Mouse (Mus musculus) gastrocnemius, postnatal 14 days (tissue): ENCODE measurements around the gene Anxa5. TPM values are rescaled to one million over a fixed set of nuclear protein-coding genes. Genes with fewer than 3 reads are reported as not detected.

ENCODE experiments used
- DNase-seq: peaks from one replicate; pipeline ENCODE4 v3.0.0; 2021; ENCODE audit warnings: mixed read lengths
- intact Hi-C: fragments of 180-260 bp; cut with DNase I; formaldehyde crosslinking; loops from one replicate; pipeline ENCODE4 v1.15.1; 2025; ENCODE audit warnings: low total_unique reads
- total RNA-seq, 2 experiments: library from RNA; stranded (reverse); gene quantifications; 2 replicates each; pipeline ENCODE4 v1.2.3; 2021

Gene Anxa5
- total RNA-seq, 2 experiments from 2014 or later: 80.6 to 104 TPM

DNA sequence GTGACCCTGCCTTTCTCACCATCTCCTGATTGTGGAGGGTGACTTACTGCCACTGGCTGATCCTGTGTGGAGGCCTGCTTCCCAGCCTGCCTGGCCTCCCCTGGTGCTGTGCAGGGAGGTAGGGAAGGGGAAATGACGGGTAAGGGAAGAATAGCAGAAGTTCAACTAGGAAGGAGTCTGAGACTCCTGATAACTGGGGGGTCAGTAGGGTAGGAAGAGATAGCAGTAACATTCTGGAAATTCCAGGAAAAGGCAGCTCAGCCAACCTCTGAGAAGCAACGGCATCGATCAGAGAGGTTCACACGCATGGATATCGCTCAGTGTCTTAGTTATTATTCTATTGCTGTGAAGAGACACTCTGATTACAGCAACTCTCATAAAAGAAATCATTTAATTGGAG lies 15.8 kb upstream of the Anxa5 start:
- intact Hi-C loops: no loop called here
- no peak for DNase-seq

DNA sequence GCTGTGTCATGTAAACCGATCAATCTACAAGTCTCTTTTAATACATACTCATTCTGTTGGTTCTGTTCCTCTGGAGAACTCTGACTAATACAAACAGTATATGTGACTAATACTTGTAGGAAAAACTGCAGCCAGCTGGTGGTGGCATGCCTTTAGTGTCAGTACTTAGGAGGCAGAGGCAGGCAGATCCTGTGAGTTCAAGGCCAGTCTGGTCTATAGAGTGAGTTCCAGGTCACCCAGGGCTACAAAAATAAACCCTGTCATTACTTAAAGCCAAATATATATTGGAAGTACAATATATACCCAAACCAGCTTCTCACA lies 13.9 kb upstream of the Anxa5 start:
- intact Hi-C loops: no loop called here
- no peak for DNase-seq

DNA sequence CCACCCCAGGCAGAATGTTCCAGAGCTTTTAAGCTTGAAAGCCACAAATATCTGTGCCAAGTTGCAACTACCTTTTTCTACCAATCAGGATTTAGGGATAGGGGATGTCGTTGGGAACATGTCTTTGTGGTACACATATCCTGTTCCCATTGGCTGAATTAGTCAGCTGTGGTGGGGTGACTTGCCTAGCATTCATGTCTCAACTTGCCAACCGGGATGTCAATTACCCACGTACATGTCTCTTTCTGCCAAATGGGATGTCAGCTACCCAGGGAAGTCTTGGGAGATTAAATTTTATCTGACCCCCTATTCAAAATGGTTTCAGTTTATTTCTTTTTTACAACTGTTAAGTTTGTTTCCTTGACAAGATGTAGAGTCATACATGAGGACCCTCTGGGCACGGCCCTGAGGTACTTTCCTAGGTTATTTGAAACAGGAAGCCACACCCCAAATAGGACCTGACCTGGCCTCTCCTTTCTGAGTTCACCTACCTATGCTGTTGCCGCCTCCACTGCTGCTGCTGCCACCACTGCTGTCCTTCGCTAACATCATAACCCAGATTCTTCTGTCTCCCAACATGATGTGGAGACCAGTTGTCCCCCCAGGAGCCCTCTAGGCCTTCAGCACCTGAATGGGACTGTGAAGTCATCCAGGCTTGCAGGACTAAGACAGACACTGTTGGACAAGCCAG lies 13.3 kb upstream of the Anxa5 start:
- DNase-seq: no peak
- intact Hi-C loops: no loop called here

DNA sequence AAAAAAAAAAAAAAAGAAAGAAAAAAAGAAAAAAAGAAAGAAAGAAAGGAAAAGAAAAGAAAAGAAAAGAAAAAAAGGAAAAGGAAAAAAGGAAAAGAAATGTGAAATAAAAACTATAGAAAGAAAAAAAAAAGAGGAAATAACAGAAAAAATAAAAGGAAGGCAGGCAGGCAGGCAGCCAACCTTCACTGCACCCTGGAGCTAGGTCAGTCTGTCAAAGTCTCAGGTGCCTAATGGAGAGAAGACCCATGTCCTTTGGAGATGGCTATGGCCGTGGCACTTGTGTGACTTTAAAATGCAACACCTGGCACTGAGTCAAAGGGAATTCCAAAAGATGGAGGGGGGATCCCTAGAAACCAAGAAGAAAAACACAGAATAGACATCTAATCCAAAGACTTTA lies 12.7 kb upstream of the Anxa5 start:
- no peak for DNase-seq
- intact Hi-C loops: no loop called here

DNA sequence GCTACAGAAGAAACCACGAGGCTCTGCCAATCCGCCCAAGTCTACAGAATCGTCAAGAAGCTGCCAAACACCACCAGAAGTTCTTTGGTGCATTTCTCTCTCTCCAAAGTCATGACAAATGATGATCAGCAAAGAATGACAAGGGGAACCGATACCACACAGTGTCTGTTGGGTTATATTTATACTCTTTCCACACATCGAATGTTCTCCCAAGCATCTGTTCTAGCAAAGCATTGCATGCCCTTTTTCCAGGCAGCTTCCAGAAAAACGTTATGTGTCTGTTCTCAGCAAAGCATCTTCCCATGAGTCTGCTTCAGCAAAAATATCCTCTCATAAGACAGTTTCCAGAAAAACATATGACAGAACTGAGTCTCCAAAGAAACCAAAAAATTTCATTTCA lies 11.2 kb upstream of the Anxa5 start:
- intact Hi-C loops: no loop called here
- no peak for DNase-seq

DNA sequence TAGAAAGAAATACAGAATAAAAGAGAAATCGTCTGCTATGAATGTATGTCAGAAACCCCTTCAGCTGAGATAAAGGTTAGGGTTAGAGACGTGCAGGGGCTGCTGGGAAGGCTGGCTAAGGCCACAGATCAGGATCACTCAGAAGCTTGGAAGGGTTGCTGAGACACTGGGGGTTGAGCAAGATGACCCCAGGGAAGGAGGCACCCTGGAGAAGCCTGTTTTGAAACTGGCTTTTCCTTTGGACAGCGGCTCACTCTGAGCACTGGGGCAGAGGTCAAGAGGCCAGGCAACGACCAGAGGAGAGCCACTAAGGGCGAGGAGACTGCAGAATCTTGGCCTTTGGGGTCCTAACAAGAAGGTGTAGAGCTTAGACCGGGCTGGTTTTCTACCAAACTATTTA lies 10.5 kb upstream of the Anxa5 start:
- intact Hi-C loops: no loop called here
- no peak for DNase-seq

DNA sequence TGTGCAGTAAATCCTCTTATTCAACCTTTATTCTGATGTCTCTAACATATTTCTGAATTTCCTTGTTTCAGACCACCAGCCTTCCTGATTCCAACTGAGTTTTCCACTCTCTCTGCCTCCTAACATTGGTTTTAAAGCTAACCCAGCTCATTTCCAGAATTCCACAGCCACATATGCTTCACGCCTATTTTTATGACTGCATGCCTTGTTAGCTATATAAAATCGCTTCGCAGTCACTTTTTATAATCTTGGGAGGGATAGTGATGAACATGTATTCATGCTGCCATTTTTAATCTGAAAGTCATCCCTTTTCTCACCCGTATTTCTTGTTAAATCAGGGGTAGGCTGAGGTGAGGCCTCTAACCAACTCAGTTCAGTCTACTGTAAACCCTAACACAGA lies 8.6 kb upstream of the Anxa5 start:
- intact Hi-C loops: no loop called here
- no peak for DNase-seq

- intact Hi-C loops: no loop called here
These were observed 7.2 kb upstream of the Anxa5 start for GRCm38 (mm10) chr3:36482940-36483339.

DNA sequence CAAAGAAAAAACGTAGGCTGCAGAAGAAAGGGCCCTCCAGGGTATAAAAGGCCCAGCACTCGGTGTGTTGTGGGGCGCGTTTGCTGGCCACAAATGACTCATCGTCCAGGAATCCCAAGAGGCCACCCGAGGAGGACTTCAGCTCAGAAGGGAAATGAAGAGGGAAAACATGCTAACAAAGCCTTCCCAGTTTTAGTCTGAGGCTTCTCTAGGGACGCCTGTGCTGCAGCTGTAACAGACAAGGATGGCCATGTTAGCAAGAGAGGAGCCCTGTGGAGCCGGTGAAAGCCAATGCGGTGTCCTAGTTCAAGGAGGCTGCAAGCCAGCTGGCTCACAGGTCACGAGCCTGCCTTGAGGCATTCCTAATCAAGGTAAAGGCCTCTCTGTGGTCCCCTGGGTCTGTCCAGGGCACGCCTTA lies 6.1 kb upstream of the Anxa5 start:
- intact Hi-C loops: no loop called here
- peak; percentile 73 for DNase-seq

More at GRCm38 (mm10) chr3:36482940-36483339, 7.2 kb upstream of the Anxa5 start:
- DNase-seq: no peak

DNA sequence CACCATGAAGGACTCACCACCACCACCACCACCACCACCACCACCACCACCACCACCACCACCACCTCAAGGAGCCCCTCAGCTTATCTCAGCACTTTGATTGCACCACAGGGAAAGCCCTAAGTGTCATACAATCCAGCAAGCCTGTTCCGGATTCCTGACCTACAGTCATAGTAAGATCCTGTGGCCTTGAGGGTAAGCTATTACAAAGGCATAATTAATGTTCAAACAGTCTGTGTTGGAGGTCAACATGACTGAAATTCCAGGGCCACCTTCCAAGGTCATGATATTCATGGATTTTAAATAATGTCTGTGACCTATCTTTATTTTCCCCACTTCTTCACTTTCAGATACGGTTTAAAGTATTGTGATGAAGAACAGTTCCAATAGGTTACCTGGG lies 4.8 kb upstream of the Anxa5 start:
- DNase-seq: no peak
- intact Hi-C loops: no loop called here

DNA sequence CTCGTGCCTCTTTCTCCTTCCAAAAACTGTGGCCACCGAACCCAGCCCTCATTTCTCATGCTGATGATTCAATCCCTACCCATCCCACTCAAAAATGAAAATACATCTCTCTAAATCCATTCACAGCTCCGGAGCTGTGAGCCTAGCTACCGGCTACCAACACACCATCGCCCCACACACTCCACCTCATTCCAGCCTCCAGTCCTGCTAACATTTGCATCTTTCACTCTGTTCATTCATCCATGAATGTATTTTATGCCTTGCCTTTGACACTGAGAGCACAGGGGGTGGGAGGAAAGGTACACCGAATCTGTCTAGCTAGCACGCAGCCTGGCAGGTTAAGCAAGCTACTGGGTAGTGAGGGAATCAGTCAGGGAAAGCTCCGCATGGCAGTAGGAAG lies 3.1 kb upstream of the Anxa5 start:
- no peak for DNase-seq
- intact Hi-C loops: no loop called here

DNA sequence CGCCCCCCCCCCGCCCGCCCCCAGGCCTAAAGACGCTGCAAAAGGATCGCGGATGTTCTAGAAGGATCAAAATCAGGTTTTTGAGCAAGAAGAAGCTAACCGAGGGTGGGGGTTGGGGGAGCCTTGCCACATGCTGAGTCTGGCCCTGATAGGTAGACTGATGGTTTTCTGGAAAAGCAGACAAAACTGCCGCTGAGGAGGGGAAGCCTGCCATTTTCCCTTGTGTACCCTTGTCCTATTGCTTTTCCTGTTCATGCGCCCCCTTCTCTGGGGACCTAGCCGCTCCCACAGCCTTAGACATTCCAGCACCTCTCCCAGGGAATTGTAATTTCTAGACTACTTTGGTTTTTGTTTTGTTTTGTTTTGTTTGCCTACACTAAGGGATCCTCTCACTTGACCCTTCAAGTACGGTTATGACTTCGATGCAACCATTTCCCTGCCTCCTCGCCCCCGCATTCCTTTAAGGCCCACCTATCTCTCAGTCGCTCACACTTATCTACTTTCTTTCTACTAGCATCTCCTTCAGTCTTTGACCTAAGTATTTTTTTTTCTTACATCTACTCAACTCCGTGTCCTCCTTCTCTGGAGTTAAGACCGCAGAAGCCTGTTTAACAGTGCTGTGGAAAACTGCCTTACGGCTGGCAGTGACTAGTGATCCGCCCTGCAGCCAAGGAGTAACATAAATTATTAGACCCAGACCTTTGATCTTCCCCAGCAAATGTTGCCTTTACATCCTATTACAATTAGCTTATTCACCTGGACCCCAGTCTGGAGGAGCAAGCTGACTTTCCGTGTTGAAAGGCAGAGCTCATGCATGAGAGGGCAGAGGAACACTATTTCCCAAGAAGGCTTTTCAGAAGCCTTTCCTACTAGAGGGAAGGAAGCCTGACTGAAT lies 814 bp upstream of the Anxa5 start:
- intact Hi-C loops: no loop called here
- DNase-seq: peak; percentile 16

GRCm38 (mm10) chr3:36474938-36475483 lies 683 bp downstream of the Anxa5 start:
- intact Hi-C loops: no loop called here
- DNase-seq: peak; percentile 55

DNA sequence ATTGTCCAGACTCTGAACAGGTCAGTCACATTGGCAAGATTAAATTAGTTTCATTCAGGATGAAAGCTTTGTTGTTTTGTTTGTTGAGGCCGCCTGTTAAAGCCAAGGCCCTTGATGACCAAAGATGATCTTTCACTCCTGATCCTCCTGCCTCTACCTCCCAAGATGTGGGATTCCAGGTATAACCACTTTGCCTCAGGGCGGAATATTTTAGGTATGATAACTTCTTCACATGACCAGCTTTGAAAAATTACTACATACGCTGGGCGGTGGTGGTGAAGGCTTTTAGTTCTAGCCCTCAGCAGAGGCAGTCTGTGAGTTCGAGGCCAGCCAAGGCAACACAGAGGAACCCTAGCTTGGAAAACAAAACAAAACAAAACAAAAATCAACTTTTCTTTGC lies 1.3 kb downstream of the Anxa5 start:
- no peak for DNase-seq
- intact Hi-C loops: no loop called here

DNA sequence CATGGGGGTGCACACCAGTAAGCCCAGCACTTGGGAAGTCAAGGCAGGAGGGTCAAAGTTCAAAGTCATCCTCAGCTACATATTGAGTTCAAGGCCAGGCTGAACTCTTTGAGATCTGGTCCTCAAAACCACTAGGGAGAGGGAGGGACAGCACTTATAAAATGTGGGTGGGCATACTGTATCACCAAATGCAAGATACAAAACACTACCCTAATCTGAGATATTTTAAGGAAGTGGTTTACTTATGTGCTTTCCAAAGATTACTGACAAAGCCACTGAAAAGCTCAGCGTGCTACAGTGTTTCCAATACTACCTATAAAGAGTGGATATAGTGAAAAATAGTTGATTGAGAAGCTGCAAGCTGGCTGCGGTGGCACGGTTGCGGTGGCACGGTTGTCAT lies 2.5 kb downstream of the Anxa5 start:
- intact Hi-C loops: no loop called here
- no peak for DNase-seq

DNA sequence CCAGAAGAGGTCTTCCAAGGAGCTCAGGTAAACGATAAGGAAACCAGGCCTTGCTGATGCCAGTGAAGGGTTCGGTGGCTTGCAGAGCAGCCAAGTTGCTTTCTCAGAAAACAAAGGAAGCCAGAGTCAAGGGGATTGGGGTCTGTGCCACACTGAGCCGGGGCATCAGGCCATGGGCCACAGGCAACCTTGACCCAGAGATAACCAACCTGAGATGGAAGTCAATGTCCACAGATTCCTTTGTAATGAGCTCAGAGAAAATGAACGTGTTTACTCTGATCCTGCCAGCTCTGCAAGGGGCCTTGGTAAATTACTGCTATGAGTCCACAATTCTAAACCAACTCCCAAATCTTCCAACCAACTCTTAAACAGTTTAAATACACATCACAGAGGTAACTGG lies 3.8 kb downstream of the Anxa5 start:
- intact Hi-C loops: no loop called here
- no peak for DNase-seq

DNA sequence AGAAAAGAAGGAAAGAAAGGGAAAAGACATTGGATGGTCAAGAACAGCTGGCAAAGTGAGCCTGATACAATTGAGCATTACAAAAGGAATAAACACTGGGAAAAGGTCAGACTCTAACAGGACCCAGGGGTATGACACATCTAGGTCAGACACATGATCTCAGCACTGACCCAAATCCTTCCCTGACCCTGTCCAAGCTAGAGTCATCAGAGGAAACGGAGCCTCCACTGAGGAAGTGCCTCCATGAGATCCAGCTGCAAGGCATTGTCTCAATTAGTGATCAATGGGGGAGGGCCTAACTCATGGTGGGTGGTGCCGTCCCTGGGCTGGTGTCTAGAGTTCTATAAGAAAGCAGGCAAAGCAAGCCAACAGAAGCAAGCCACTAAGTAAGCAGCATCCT lies 6.8 kb downstream of the Anxa5 start:
- peak; percentile 26 for DNase-seq
- intact Hi-C loops: no loop called here

DNA sequence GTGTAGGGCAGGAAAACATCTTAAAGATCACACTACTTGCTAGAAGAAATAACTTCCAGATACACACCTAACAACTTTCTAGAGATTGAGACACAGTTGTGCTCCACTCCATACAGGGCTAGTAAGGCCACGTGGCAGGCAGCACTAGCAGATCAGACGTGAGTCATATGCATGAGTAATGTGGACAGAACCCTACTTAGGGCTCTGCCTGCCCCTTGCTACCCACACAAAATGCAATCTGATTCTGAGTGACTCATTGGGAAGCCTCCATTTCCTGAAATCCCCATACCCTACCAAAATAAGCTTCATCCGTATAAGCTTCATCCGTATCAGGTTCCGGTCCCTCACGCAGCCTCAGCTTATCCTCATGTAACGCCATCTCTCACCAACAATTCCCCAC lies 8.1 kb downstream of the Anxa5 start:
- no peak for DNase-seq
- intact Hi-C loops: no loop called here

GRCm38 (mm10) chr3:36465538-36465937 lies 10.2 kb downstream of the Anxa5 start:
- intact Hi-C loops: no loop called here
- no peak for DNase-seq

DNA sequence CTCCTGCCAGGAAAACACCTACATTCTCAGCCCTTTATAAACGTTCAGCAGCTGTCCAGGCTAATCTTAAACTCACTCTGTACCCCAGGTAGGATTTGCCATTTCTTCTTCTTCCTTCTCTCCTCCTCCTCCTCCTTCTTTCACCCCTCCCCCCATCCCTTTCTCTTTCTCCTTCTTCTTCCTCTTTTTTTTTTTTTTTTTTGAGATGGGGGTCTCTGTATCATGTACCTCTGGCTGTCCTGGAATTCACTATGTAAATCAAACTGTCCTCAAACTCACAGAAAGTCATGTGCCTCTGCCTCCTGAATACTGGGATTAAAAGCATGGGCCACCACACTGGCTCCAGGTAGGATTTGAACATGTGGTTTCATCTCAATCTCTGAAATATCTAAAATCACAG lies 13.3 kb downstream of the Anxa5 start:
- DNase-seq: no peak
- intact Hi-C loops: no loop called here

GRCm38 (mm10) chr3:36461819-36462218 lies 13.9 kb downstream of the Anxa5 start:
- DNase-seq: no peak
- intact Hi-C loops: no loop called here
